Mouse (Mus musculus) stomach, embryonic 14.5 days (tissue): ENCODE measurements at regions not wholly inside any gene's neighbourhood (a gene's known extent, or its start where the extent isn't known, plus 50 kb on each side); places are given as distances from the start of the nearest gene placed in this dataset.

ENCODE experiments used
- ATAC-seq: fragments of 200-750 bp; cut with Nextera tagmentation; 2 replicates; pipeline ENCODE4 v1.8.0; 2017; ENCODE audit warnings: low read depth, moderate TSS enrichment; ENCODE audit not compliant: insufficient number of reproducible peaks, insufficient read depth, low FRiP score
- H3K27ac ChIP-seq: fragments of 300-500 bp; sonication (generic); 2 replicates; pipeline ENCODE4 v1.5.1; 2014; ENCODE audit warnings: mild to moderate bottlenecking, low read length, moderate library complexity, mixed read lengths
- H3K27me3 ChIP-seq: fragments of 300-500 bp; sonication (generic); 2 replicates; pipeline ENCODE4 v1.6.1; 2014; ENCODE audit warnings: low read length, control low read depth, mixed read lengths; ENCODE audit not compliant: control insufficient read depth, insufficient read depth
- H3K36me3 ChIP-seq: fragments of 300-500 bp; sonication (generic); 2 replicates; pipeline ENCODE4 v1.6.1; 2014; ENCODE audit warnings: mild to moderate bottlenecking, control low read depth, low read length, moderate library complexity, mixed read lengths; ENCODE audit not compliant: control insufficient read depth, insufficient read depth
- H3K4me1 ChIP-seq: fragments of 300-500 bp; sonication (generic); 2 replicates; pipeline ENCODE4 v1.6.1; 2014; ENCODE audit warnings: low read length, control low read depth, mixed read lengths; ENCODE audit not compliant: control insufficient read depth, insufficient read depth
- H3K4me2 ChIP-seq: fragments of 300-500 bp; sonication (generic); replicated peaks from 2 replicates; pipeline ENCODE4 v1.6.1; 2014; ENCODE audit warnings: low read depth, low read length, control low read depth
- H3K4me3 ChIP-seq: fragments of 300-500 bp; sonication (generic); 2 replicates; pipeline ENCODE4 v1.5.1; 2014; ENCODE audit warnings: low read depth, low read length, control low read depth
- H3K9ac ChIP-seq: fragments of 300-500 bp; sonication (generic); replicated peaks from 2 replicates; pipeline ENCODE4 v1.6.1; 2014; ENCODE audit warnings: low read depth, mild to moderate bottlenecking, control low read depth, low read length, moderate library complexity, mixed read lengths
- H3K9me3 ChIP-seq: fragments of 300-500 bp; sonication (generic); 2 replicates; pipeline ENCODE4 v1.6.1; 2016; ENCODE audit warnings: low read depth, low read length, control low read depth; ENCODE audit not compliant: control insufficient read depth
- WGBS: fragments of 180-500 bp; shearing (Covaris S2); extraction: QIAGEN DNeasy Blood & Tissue Kit; methylation state at CpG from one replicate; pipeline ENCODE4 v1.1.7; 2014; 5-methylcytosine and 5-hydroxymethylcytosine counted together

DNA sequence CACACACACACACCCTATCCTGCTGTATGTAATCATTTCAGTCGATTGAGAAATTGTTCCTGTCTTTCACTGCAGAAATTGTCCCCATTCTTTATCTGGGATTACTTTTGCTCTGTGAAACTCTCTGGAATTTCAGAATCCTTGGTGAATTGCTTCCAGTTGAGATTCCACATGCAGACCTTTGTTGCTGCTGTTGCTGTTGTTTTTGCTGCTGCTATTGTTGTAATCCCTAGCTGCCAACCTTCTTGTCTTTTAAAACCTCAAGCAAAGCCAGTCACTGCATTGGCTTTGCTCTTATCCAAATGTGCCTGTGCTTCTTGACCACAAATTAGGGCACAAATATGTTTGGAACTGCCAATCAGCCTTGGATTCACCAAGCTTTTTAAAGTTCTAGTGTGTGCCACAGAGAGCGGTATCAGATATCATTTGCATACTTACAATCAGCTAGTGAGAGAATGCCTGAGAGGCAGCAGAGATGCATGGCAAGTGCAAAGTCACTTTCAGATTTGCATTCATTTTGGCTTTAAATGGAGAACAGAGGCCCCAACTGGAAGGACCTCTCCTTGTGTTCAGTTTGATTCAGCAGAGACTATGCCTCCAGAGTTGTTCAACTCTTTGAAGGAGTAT, 1187.0 kb upstream of the Map3k7 start:
- Histone ChIP-seq H3K9ac (no peak overlapping the region), H3K9me3 (no peaks in the 10 kb centered on the region), H3K27me3 (no peaks in the 10 kb centered on the region), H3K27ac (no peak overlapping the region), H3K4me1 (no peaks in the 10 kb centered on the region), H3K4me3 (no peak overlapping the region), H3K4me2 (no peak overlapping the region), H3K36me3 (no peaks in the 10 kb centered on the region)
- WGBS: 80% methylated on average over 2 of the region's 2 CpGs
- ATAC-seq: no peak

DNA sequence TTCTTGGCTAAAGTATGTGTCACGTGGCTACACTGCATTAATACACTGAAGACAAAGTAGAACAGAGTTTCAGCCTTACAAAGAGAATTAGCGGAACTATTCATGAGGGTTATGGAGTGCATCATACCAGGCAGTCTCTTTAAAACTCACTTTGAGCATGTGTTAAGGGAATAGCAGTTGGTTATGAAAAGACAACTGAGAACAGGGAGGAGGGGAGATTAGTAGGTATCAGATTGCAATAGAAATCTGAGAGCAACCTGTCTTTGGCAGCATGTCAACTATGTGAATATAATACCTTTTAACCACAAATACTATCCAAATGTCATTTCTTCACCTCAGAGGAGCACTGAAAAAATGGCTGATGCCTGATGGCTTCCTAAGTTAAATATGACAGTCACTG, 1182.2 kb upstream of the Map3k7 start:
- no peaks in the 10 kb centered on the region for H3K36me3 ChIP-seq
- no peaks in the 10 kb centered on the region for H3K27me3 ChIP-seq
- ATAC-seq: no peak
- H3K9ac ChIP-seq: no peak overlapping the region
- 66% methylated on average over 2 of the region's 2 CpGs for WGBS
- no peak overlapping the region for H3K4me2 ChIP-seq
- no peak overlapping the region for H3K4me3 ChIP-seq
- H3K27ac ChIP-seq: no peak overlapping the region
- H3K9me3 ChIP-seq: no peaks in the 10 kb centered on the region
- no peaks in the 10 kb centered on the region for H3K4me1 ChIP-seq

DNA sequence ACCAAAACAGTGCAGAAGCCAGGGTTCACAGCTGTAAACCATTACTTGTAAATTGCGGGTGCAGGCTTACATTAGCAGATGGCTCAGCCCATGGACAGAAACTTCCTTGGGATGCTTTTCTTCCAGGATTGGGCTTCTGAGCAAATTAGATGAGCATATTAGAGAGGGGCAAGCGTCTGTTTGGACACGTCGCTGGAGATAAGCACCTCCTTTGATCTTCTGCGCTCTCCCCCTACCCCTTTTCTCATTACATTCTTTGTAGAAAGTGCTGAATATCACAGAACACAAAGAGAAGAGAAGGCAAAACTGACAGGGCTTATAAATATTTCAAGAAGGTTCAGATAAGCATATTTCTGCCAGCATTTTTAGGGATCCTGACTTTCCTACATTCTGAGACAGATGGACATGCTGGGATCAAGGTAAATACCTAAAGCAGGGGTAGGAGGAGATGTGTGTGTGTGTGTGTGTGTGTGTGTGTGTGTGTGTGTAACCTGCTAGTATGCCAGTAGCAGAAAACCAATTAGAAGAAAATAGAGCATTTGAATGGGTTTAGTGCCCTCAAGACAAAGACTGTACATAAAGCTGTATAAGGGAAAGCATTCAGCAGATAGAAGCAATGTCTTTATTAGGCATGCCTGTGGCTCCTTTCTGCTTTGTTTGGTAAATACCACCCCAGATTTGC, 1173.8 kb upstream of the Map3k7 start:
- no peaks in the 10 kb centered on the region for H3K4me1 ChIP-seq
- no peak overlapping the region for H3K4me3 ChIP-seq
- WGBS: 19% methylated on average over 5 of the region's 5 CpGs
- no peaks in the 10 kb centered on the region for H3K27me3 ChIP-seq
- H3K9me3 ChIP-seq: no peaks in the 10 kb centered on the region
- ATAC-seq: no peak
- H3K36me3 ChIP-seq: no peaks in the 10 kb centered on the region
- no peak overlapping the region for H3K4me2 ChIP-seq
- no peak overlapping the region for H3K27ac ChIP-seq
- H3K9ac ChIP-seq: no peak overlapping the region

DNA sequence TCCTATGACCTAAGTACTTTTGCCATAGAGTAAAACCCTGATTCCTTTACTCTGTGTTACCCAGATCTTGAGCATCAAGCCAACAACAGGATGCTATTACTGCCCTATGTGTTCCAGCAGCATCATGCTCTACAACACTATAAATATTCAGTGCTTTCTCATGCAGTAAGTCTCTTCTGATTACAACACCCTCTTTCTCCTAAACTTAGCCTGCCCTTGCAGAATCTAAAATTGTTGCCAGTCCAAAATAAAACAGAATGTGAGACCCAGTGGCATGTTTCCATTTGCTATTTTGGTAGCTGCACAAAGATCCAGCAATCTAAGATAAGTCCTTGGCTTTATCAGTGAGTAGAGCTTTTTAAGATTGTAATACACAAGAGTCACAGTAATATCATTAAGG, 1154.1 kb upstream of the Map3k7 start:
- no peak overlapping the region for H3K4me3 ChIP-seq
- no peaks in the 10 kb centered on the region for H3K27me3 ChIP-seq
- no peak for ATAC-seq
- H3K36me3 ChIP-seq: no peaks in the 10 kb centered on the region
- no peaks in the 10 kb centered on the region for H3K9me3 ChIP-seq
- H3K9ac ChIP-seq: no peak overlapping the region
- no peaks in the 10 kb centered on the region for H3K4me1 ChIP-seq
- H3K27ac ChIP-seq: no peak overlapping the region
- H3K4me2 ChIP-seq: no peak overlapping the region

DNA sequence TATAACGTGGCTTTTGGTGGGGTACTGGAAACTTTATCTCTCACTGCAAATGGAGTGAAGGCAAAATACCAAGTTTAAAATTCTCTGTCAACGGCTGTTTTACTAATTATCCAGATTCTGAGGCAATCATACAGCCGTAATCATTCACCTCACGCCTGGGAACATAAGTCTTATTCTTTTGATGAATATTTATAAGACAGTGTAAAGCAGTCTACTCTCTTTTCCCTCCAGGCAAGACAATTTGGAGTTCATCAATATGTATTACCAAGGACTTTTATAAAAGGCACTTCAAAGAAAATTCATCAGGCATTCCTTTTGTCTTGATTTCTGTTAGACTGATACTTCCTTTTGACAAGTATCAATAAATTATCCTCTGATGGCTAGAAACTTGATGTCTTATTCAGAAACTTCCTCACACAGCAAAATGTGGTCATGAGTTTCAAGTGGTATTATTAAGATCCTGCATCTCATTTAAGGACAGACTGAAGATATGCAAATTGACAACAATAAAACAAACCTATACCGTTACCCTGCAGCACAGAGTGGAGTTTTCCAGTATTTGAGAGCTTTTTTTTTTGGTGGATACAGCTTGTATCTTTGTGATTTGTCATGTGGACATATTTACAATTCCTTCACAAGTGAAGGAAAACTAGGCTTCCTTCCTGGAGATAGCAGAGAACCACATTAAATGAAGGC, 1108.4 kb upstream of the Map3k7 start:
- Histone ChIP-seq H3K9me3 (no peaks in the 10 kb centered on the region), H3K4me2 (no peak overlapping the region), H3K4me3 (no peak overlapping the region), H3K36me3 (no peaks in the 10 kb centered on the region), H3K4me1 (no peaks in the 10 kb centered on the region), H3K27me3 (no peaks in the 10 kb centered on the region), H3K9ac (no peak overlapping the region), H3K27ac (no peak overlapping the region)
- ATAC-seq: no peak
- WGBS: 54% methylated on average over 5 of the region's 5 CpGs

DNA sequence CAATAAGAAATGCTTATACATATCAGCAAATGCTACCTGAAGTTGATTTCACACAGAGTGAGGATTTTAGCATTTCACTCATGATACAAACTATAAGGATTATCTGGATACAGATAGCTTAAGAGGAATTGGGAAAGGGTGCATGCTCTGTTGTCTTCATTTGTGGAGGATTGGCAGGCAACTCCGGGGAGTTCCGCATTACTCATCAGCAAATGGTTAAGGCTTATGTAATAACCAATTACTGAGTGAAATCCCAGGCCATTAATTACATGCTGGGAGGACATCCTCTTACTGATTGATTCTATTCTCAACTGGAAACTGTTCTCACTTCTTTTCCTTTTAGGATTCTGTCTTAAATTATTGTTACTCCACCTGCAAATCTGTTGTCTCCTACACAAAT, 1058.9 kb upstream of the Map3k7 start:
- ATAC-seq: no peak
- no peak overlapping the region for H3K4me3 ChIP-seq
- H3K4me2 ChIP-seq: no peak overlapping the region
- H3K4me1 ChIP-seq: no peaks in the 10 kb centered on the region
- H3K9ac ChIP-seq: no peak overlapping the region
- H3K27me3 ChIP-seq: no peaks in the 10 kb centered on the region
- 89% methylated on average over 2 of the region's 2 CpGs for WGBS
- no peak overlapping the region for H3K27ac ChIP-seq
- no peaks in the 10 kb centered on the region for H3K36me3 ChIP-seq
- no peaks in the 10 kb centered on the region for H3K9me3 ChIP-seq

DNA sequence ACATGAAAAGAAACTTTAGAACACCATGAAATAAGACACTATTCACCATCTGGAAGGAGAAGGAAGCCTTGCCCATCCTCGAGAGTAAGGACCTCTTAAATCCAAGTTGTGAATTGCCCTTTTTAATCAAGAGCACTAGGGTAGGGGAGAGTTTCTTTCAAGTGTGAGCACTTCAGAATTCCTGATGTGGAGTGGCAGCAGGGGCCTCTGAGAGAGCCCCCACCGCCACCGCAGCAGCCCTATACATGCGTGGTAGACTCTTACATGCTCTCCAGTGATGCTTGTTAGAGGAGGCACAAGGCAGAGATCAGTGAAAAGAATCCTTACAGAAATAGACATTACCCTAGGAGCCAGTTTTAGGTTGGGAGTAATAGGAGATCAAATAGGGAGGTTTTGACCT, 1041.0 kb upstream of the Map3k7 start:
- H3K4me3 ChIP-seq: no peak overlapping the region
- H3K9ac ChIP-seq: no peak overlapping the region
- H3K27me3 ChIP-seq: no peaks in the 10 kb centered on the region
- no peaks in the 10 kb centered on the region for H3K9me3 ChIP-seq
- ATAC-seq: no peak
- WGBS: 77% methylated on average over 4 of the region's 4 CpGs
- no peak overlapping the region for H3K27ac ChIP-seq
- no peaks in the 10 kb centered on the region for H3K4me1 ChIP-seq
- no peak overlapping the region for H3K4me2 ChIP-seq
- no peaks in the 10 kb centered on the region for H3K36me3 ChIP-seq

DNA sequence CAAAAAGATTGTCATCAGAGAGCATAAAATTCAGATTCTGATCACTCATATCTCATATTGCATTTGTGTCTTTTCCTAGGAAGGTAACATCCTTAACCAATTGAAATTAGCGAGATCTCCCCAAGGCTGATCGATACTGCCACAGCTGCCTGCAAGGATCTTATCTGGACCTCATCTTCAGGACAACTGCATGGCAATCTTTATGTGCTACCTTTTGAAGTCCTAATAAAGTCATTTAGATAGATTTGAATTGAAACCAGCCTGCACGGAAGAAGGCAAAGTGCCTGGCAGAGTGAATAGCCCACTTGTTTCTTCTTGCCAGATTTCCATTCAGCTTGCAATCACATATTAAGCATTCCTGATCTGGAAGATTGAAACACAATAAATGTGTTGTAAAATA, 1031.5 kb upstream of the Map3k7 start:
- no peak for ATAC-seq
- Histone ChIP-seq H3K4me2 (no peak overlapping the region), H3K36me3 (no peaks in the 10 kb centered on the region), H3K27ac (no peak overlapping the region), H3K4me3 (no peak overlapping the region), H3K27me3 (no peaks in the 10 kb centered on the region), H3K9ac (no peak overlapping the region), H3K9me3 (no peaks in the 10 kb centered on the region), H3K4me1 (no peaks in the 10 kb centered on the region)
- WGBS: 73% methylated on average over 3 of the region's 3 CpGs
